Mouse (Mus musculus): ENCODE data around the gene Vmn1r111. TPM values are rescaled to one million over a fixed set of nuclear protein-coding genes. Genes with fewer than 3 reads are reported as not detected.

Vmn1r111 gene
- total RNA-seq (2023), result not detected in 2 replicates

GRCm38 (mm10) chr7:20703116-20703515 lies at the start of gene Vmn1r111:
Gene Vmn1r111, minus strand, starts transcription at chr7:20703216.

GRCm38 (mm10) chr7:20730524-20730923 lies 27.5 kb upstream of the Vmn1r111 start, which contains the start of gene Gm10668:
Gene Gm10668, minus strand, starts transcription at chr7:20730624.

GRCm38 (mm10) chr7:20668618-20669017 lies 34.4 kb downstream of the Vmn1r111 start, which contains the start of gene Vmn1r107:
Gene Vmn1r107, plus strand, starts transcription at chr7:20668918.

Other genes with a start within 250 kb of the Vmn1r111 start
- gene Gm10670, start 228.3 kb downstream of the Vmn1r111 start, total RNA-seq (2023), result not detected in 2 replicates
- not detected in 2 replicates for gene Vmn1r103, start 192.7 kb downstream of the Vmn1r111 start, total RNA-seq (2023)
- not detected in 2 replicates for gene Vmn1r104, start 169.4 kb downstream of the Vmn1r111 start, total RNA-seq (2023)
- gene Gm5726, start 157.5 kb downstream of the Vmn1r111 start, total RNA-seq (2023), result not detected in 2 replicates
- gene Gm4141, start 127.0 kb downstream of the Vmn1r111 start, total RNA-seq (2023), result not detected in 2 replicates
- gene Gm4513, start 104.2 kb downstream of the Vmn1r111 start, total RNA-seq (2023), result not detected in 2 replicates
- gene Vmn1r107, start 34.3 kb downstream of the Vmn1r111 start, total RNA-seq (2023), result not detected in 2 replicates
- gene Gm10668, start 27.4 kb upstream of the Vmn1r111 start, total RNA-seq (2023), result not detected in 2 replicates
- not detected in 2 replicates for gene Vmn1r112, start 68.0 kb upstream of the Vmn1r111 start, total RNA-seq (2023)
- gene Vmn1r113, start 84.1 kb upstream of the Vmn1r111 start, total RNA-seq (2023), result not detected in 2 replicates
- not detected in 2 replicates for gene Vmn1r114, start 109.0 kb upstream of the Vmn1r111 start, total RNA-seq (2023)
- not detected in 2 replicates for gene Vmn1r115, start 141.8 kb upstream of the Vmn1r111 start, total RNA-seq (2023)
- not detected in 2 replicates for gene Vmn1r116, start 169.0 kb upstream of the Vmn1r111 start, total RNA-seq (2023)
- not detected in 2 replicates for gene Vmn1r117, start 180.9 kb upstream of the Vmn1r111 start, total RNA-seq (2023)
- not detected in 2 replicates for gene Vmn1r118, start 209.1 kb upstream of the Vmn1r111 start, total RNA-seq (2023)